Mouse (Mus musculus) liver, embryonic 14.5 days (tissue): ENCODE data around the gene Id1. TPM values are rescaled to one million over a fixed set of nuclear protein-coding genes. Genes with fewer than 3 reads are reported as not detected.

Experiments used
- ATAC-seq: fragments of 200-750 bp; cut with Nextera tagmentation; 2 replicates; pipeline ENCODE4 v1.8.0; 2017; ENCODE audit warnings: moderate number of reproducible peaks, mild to moderate bottlenecking, moderate library complexity; ENCODE audit not compliant: insufficient read depth
- DNase-seq, 3 experiments: peaks; one replicate each; pipeline ENCODE4 v3.0.0-alpha.2; 2012 to 2013; ENCODE audit warnings: low read depth in 3 of 3, low spot score in 3 of 3
- H3K27ac ChIP-seq: fragments of 300-500 bp; sonication (generic); 2 replicates; pipeline ENCODE4 v1.5.1; 2014; ENCODE audit warnings: moderate library complexity, mild to moderate bottlenecking, control low read depth, inconsistent platforms
- H3K27me3 ChIP-seq: fragments of 300-500 bp; sonication (generic); 2 replicates; pipeline ENCODE4 v1.6.1; 2014; ENCODE audit warnings: mild to moderate bottlenecking, low read length, moderate library complexity; ENCODE audit not compliant: control insufficient read depth, insufficient read depth
- H3K36me3 ChIP-seq: fragments of 300-500 bp; sonication (generic); replicated peaks from 2 replicates; pipeline ENCODE4 v1.6.1; 2014; ENCODE audit warnings: low read depth; ENCODE audit not compliant: control insufficient read depth, insufficient read depth
- H3K4me1 ChIP-seq, 2 experiments: fragments of 200-500 bp in 1 of 2; fragments of 300-500 bp in 1 of 2; sonication (generic) in 1 of 2; replicated peaks; 2 replicates each; pipeline ENCODE4 v1.6.1; 2012 to 2014; ENCODE audit warnings: antibody characterized with exemption in 1 of 2, inconsistent platforms in 1 of 2, low read length in 1 of 2; ENCODE audit not compliant: control insufficient read depth in 2 of 2, insufficient read depth in 2 of 2
- H3K4me2 ChIP-seq: fragments of 300-500 bp; sonication (generic); 2 replicates; pipeline ENCODE4 v1.6.1; 2014; ENCODE audit warnings: low read depth, mild to moderate bottlenecking, control low read depth, moderate library complexity
- H3K4me3 ChIP-seq, 2 experiments: fragments of 200-500 bp in 1 of 2; fragments of 300-500 bp in 1 of 2; sonication (generic) in 1 of 2; 2 replicates each; pipeline ENCODE4 v1.5.1; 2012 to 2014; ENCODE audit warnings: low read depth in 2 of 2, low read length in 2 of 2, mild to moderate bottlenecking in 2 of 2, control low read depth in 1 of 2, inconsistent platforms in 1 of 2, moderate library complexity in 1 of 2; ENCODE audit not compliant: insufficient read depth in 1 of 2
- H3K9ac ChIP-seq: fragments of 300-500 bp; sonication (generic); replicated peaks from 2 replicates; pipeline ENCODE4 v1.6.1; 2014; ENCODE audit warnings: mild to moderate bottlenecking, control low read depth, moderate library complexity
- H3K9me3 ChIP-seq: fragments of 300-500 bp; sonication (generic); 2 replicates; pipeline ENCODE4 v1.6.1; 2016; ENCODE audit warnings: low read length, mixed read lengths; ENCODE audit not compliant: control insufficient read depth
- CTCF ChIP-seq: IDR thresholded peaks from 2 replicates; pipeline ENCODE4 v1.5.1; 2016; ENCODE audit warnings: antibody characterized with exemption, low read depth, control low read depth
- EP300 ChIP-seq: IDR thresholded peaks from 2 replicates; pipeline ENCODE4 v1.6.1; 2016; ENCODE audit warnings: antibody characterized with exemption, low read depth
- WGBS: fragments of 180-500 bp; shearing (Covaris S2); extraction: QIAGEN DNeasy Blood & Tissue Kit; methylation state at CpG from one replicate; pipeline ENCODE4 v1.1.7; 2014; ENCODE audit not compliant: insufficient replicate concordance; 5-methylcytosine and 5-hydroxymethylcytosine counted together
- polyA plus RNA-seq, 2 experiments: library from polyadenylated mRNA; depleted of rRNA in 1 of 2; stranded (reverse) in 1 of 2; unstranded in 1 of 2; fragments of >200 nt; fragmentation: Nextera tagmentation in 1 of 2; extraction: Ambion mirVana in 1 of 2; gene quantifications; 2 replicates each; pipeline versions ENCODE4 v1.2.1 to v1.2.3; 2012 to 2014

Gene Id1
- polyA plus RNA-seq, 2 experiments = 20.7 to 50.6 TPM

DNA sequence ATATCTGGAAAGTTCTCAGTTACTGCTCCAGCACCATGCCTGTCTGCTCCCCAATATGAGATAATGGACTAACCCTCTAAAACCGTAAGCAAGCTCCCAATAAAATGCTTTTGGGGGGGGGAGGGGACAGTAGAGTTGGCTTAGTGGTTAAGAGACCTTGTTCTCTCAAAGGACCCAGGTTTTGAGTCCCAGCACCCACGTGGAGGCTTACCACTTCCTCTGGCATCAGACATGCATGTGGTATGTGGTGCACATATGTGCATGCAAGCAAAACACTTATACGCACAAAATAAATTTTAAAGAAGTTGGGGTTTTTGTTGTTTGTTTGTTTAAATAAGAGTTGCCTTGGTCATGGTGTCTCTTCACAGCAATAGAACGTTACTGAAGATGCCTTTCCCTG lies 39.3 kb downstream of the Id1 start:
- H3K27me3 ChIP-seq = no peaks in the 10 kb centered on the region; the same call in 1 of the 2 replicates
- no peak overlapping the region for H3K9ac ChIP-seq
- H3K9me3 ChIP-seq = no peaks in the 10 kb centered on the region
- no peak overlapping the region for H3K4me2 ChIP-seq
- no peak for DNase-seq
- WGBS = 57% methylated on average over 4 of the region's 4 CpGs
- TF ChIP-seq EP300 (no peak), CTCF (no peak)
- H3K4me3 ChIP-seq = no peak overlapping the region
- no peak overlapping the region for H3K27ac ChIP-seq
- peaks cover 2% of the 10 kb centered on the region for H3K36me3 ChIP-seq
- ATAC-seq = no peak
- H3K4me1 ChIP-seq = peaks cover 0 to 6% of the 10 kb centered on the region in 2 experiments; a peak in 2 of 4 replicates

GRCm38 (mm10) chr2:152776019-152776418 lies 40.0 kb downstream of the Id1 start:
- Histone ChIP-seq H3K4me2 (no peak overlapping the region), H3K36me3 (peaks cover 9% of the 10 kb centered on the region), H3K4me1 (peaks cover 0 to 6% of the 10 kb centered on the region in 2 experiments; a peak in 2 of 4 replicates), H3K27me3 (no peaks in the 10 kb centered on the region; the same call in 1 of the 2 replicates), H3K9ac (no peak overlapping the region), H3K9me3 (no peaks in the 10 kb centered on the region), H3K27ac (no peak overlapping the region), H3K4me3 (no peak overlapping the region)
- TF ChIP-seq CTCF (no peak), EP300 (no peak)
- ATAC-seq (no peak), DNase-seq (no peak)
- WGBS = 65% methylated on average over 3 of the region's 3 CpGs

DNA sequence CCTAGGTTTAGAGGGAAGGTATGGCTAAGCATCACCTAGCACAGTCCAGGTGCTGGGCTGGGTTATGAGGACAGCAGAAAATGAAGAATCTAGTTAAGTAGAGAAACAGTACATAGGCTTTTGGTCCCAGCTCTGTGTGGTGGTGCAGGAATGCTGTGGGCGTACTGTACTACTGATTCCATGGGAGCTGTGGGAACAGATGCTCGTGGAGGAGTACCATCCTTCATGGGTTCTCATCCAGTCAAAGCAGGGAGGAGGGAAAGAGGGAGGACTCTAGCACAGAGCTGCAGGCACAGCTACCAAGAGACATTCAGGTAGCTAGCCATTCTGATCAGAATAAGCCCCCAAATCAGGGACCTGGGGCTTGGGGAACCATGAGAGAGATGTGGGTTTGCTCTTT lies 40.4 kb downstream of the Id1 start:
- ATAC-seq (no peak), DNase-seq (no peak)
- H3K4me1 ChIP-seq = peaks cover 0 to 7% of the 10 kb centered on the region in 2 experiments; a peak in 2 of 4 replicates

GRCm38 (mm10) chr2:152777081-152777480 lies 41.0 kb downstream of the Id1 start:
- H3K4me3 ChIP-seq = no peak overlapping the region
- H3K9ac ChIP-seq = no peak overlapping the region
- no peak for TF ChIP-seq EP300
- no peak for TF ChIP-seq CTCF
- H3K4me1 ChIP-seq = peaks cover under 1 to 9% of the 10 kb centered on the region in 2 experiments; a peak in 3 of 4 replicates
- 82% methylated on average over 3 of the region's 3 CpGs for WGBS
- H3K27me3 ChIP-seq = no peaks in the 10 kb centered on the region
- H3K4me2 ChIP-seq = no peak overlapping the region
- no peak overlapping the region for H3K27ac ChIP-seq
- H3K36me3 ChIP-seq = peaks cover 19% of the 10 kb centered on the region
- DNase-seq = no peak
- no peaks in the 10 kb centered on the region for H3K9me3 ChIP-seq
- no peak for ATAC-seq

More for the DNA sequence above, 40.4 kb downstream of the Id1 start:
- no peak overlapping the region for H3K27ac ChIP-seq
- TF ChIP-seq CTCF (no peak), EP300 (no peak)
- H3K36me3 ChIP-seq = peaks cover 12% of the 10 kb centered on the region
- H3K27me3 ChIP-seq = no peaks in the 10 kb centered on the region
- no peaks in the 10 kb centered on the region for H3K9me3 ChIP-seq
- no peak overlapping the region for H3K4me2 ChIP-seq
- H3K4me3 ChIP-seq = no peak overlapping the region
- no peak overlapping the region for H3K9ac ChIP-seq
- 78% methylated on average over 2 of the region's 2 CpGs for WGBS

- TF ChIP-seq EP300 (no peak), CTCF (no peak)
- WGBS = 97% methylated on average over 2 of the region's 2 CpGs
- ATAC-seq (no peak), DNase-seq (no peak)
- peaks cover 27% of the 10 kb centered on the region for H3K36me3 ChIP-seq
- H3K4me1 ChIP-seq = peaks cover 26 to 33% of the 10 kb centered on the region in 2 experiments
- no peak overlapping the region for H3K4me2 ChIP-seq
- no peak overlapping the region for H3K4me3 ChIP-seq
- H3K9ac ChIP-seq = no peak overlapping the region
- no peak overlapping the region for H3K27ac ChIP-seq
- H3K9me3 ChIP-seq = no peaks in the 10 kb centered on the region
- H3K27me3 ChIP-seq = no peaks in the 10 kb centered on the region
Measured at GRCm38 (mm10) chr2:152780466-152780865, 44.4 kb downstream of the Id1 start.
